Mouse (Mus musculus) small intestine, adult 2 months (tissue): ENCODE measurements around the gene Homer2.

Experiments used
- CTCF ChIP-seq: fragments of 200-500 bp; IDR thresholded peaks from 2 replicates; pipeline ENCODE4 v1.5.1; 2012; ENCODE audit warnings: low read depth, mild to moderate bottlenecking, control low read depth, inconsistent platforms, low read length, moderate library complexity, mixed read lengths; ENCODE audit not compliant: insufficient replicate concordance, insufficient read length; ENCODE audit errors: extremely low read depth
- POLR2A ChIP-seq: fragments of 200-500 bp; IDR thresholded peaks from 2 replicates; pipeline ENCODE4 v1.6.1; 2012; ENCODE audit warnings: low read depth, mild to moderate bottlenecking, control low read depth, inconsistent platforms, low read length, moderate library complexity

GRCm38 (mm10) chr7:81710166-81710565, 2.8 kb upstream of the Homer2 start:
- no peak for TF ChIP-seq CTCF
- no peak for TF ChIP-seq POLR2A
